Mouse (Mus musculus) heart, embryonic 13.5 days (tissue): ENCODE measurements around the gene Tspan2. TPM values are rescaled to one million over a fixed set of nuclear protein-coding genes. Genes with fewer than 3 reads are reported as not detected.

Experiments
- ATAC-seq: fragments of 200-750 bp; cut with Nextera tagmentation; 2 replicates; pipeline ENCODE4 v1.8.0; 2017; ENCODE audit warnings: moderate TSS enrichment; ENCODE audit not compliant: insufficient number of reproducible peaks, low FRiP score, low TSS enrichment; ENCODE audit errors: extremely low read depth
- H3K27ac ChIP-seq: fragments of 300-500 bp; sonication (generic); replicated peaks from 2 replicates; pipeline ENCODE4 v1.5.1; 2015; ENCODE audit warnings: moderate library complexity, mild to moderate bottlenecking, inconsistent platforms
- H3K27me3 ChIP-seq: fragments of 300-500 bp; sonication (generic); replicated peaks from 2 replicates; pipeline ENCODE4 v1.6.1; 2015; ENCODE audit warnings: mild to moderate bottlenecking, inconsistent platforms
- H3K36me3 ChIP-seq: fragments of 300-500 bp; sonication (generic); 2 replicates; pipeline ENCODE4 v1.6.1; 2015; ENCODE audit warnings: mild to moderate bottlenecking, inconsistent platforms
- H3K4me1 ChIP-seq: fragments of 300-500 bp; sonication (generic); 2 replicates; pipeline ENCODE4 v1.6.1; 2015; ENCODE audit warnings: inconsistent platforms
- H3K4me2 ChIP-seq: fragments of 300-500 bp; sonication (generic); 2 replicates; pipeline ENCODE4 v1.6.1; 2015; ENCODE audit warnings: inconsistent platforms, mild to moderate bottlenecking, moderate library complexity
- H3K4me3 ChIP-seq: fragments of 300-500 bp; sonication (generic); 2 replicates; pipeline ENCODE4 v1.5.1; 2015; ENCODE audit warnings: moderate library complexity, mild to moderate bottlenecking, inconsistent platforms
- H3K9ac ChIP-seq: fragments of 300-500 bp; sonication (generic); 2 replicates; pipeline ENCODE4 v1.6.1; 2015; ENCODE audit warnings: inconsistent platforms, mild to moderate bottlenecking, moderate library complexity
- H3K9me3 ChIP-seq: fragments of 300-500 bp; sonication (generic); 2 replicates; pipeline ENCODE4 v1.6.1; 2016; ENCODE audit warnings: inconsistent platforms
- WGBS: fragments of 180-500 bp; shearing (Covaris S2); methylation state at CpG from one replicate; pipeline ENCODE4 v1.1.7; 2015; ENCODE audit warnings: mixed read lengths; 5-methylcytosine and 5-hydroxymethylcytosine counted together
- polyA plus RNA-seq: library from polyadenylated mRNA; unstranded; fragments of >200 nt; fragmentation: Nextera tagmentation; extraction: Ambion mirVana; gene quantifications from 2 replicates; pipeline ENCODE4 v1.2.1, GENCODE M21; 2015

Tspan2 gene
- polyA plus RNA-seq, 1 experiment from 2014 or later: 25.0 TPM

GRCm38 (mm10) chr3:102748686-102749085, 14.4 kb downstream of the Tspan2 start:
- no peak overlapping the region for H3K27ac ChIP-seq
- 66% methylated on average over 5 of the region's 5 CpGs for WGBS
- no peak overlapping the region for H3K4me2 ChIP-seq
- peaks cover 44% of the 10 kb centered on the region for H3K36me3 ChIP-seq
- no peaks in the 10 kb centered on the region for H3K27me3 ChIP-seq
- H3K9ac ChIP-seq: no peak overlapping the region
- ATAC-seq: no peak
- no peak overlapping the region for H3K4me3 ChIP-seq
- peaks cover 34% of the 10 kb centered on the region for H3K4me1 ChIP-seq
- H3K9me3 ChIP-seq: no peaks in the 10 kb centered on the region

DNA sequence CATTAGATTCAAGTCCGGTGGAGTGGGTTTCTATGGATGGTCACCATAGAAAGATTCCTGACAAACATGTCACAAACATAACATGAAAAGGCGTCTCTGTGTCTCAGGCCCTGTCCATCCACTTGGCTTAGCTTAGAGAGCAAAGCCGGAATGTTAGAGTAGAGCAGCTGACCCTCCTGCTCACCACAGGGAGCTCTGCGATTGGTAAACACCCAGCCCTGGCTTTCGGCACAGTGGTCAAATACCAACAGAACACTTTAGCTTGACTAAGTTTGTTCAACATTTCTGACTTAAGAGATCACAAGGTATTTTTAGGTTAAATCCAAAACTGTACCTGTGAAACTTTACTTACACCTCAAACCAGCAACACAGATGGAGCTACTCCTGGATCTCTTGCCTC, 16.8 kb downstream of the Tspan2 start:
- H3K9me3 ChIP-seq: no peaks in the 10 kb centered on the region
- H3K36me3 ChIP-seq: peaks cover 50% of the 10 kb centered on the region
- H3K4me1 ChIP-seq: peaks cover 29% of the 10 kb centered on the region
- WGBS: 69% methylated on average over 5 of the region's 5 CpGs
- no peak overlapping the region for H3K27ac ChIP-seq
- ATAC-seq: no peak
- H3K27me3 ChIP-seq: no peaks in the 10 kb centered on the region
- H3K4me3 ChIP-seq: no peak overlapping the region
- H3K4me2 ChIP-seq: no peak overlapping the region
- H3K9ac ChIP-seq: no peak overlapping the region

GRCm38 (mm10) chr3:102751536-102751935, 17.2 kb downstream of the Tspan2 start:
- no peak overlapping the region for H3K9ac ChIP-seq
- peaks cover 31% of the 10 kb centered on the region for H3K4me1 ChIP-seq
- no peak for ATAC-seq
- no peak overlapping the region for H3K4me3 ChIP-seq
- peaks cover 47% of the 10 kb centered on the region for H3K36me3 ChIP-seq
- H3K9me3 ChIP-seq: no peaks in the 10 kb centered on the region
- no peak overlapping the region for H3K4me2 ChIP-seq
- H3K27ac ChIP-seq: no peak overlapping the region
- H3K27me3 ChIP-seq: no peaks in the 10 kb centered on the region
- WGBS: 81% methylated on average over 3 of the region's 3 CpGs

- Histone ChIP-seq H3K4me2 (no peak overlapping the region), H3K4me1 (peaks cover 36% of the 10 kb centered on the region), H3K9me3 (no peaks in the 10 kb centered on the region), H3K27ac (peak overlapping the region; percentile 24; the same call in 1 of the 2 replicates), H3K27me3 (no peaks in the 10 kb centered on the region), H3K36me3 (peaks cover 47% of the 10 kb centered on the region), H3K4me3 (no peak overlapping the region), H3K9ac (no peak overlapping the region)
- WGBS: 90% methylated on average over 4 of the region's 4 CpGs
- no peak for ATAC-seq
Observed at GRCm38 (mm10) chr3:102752053-102752452, 17.7 kb downstream of the Tspan2 start.

DNA sequence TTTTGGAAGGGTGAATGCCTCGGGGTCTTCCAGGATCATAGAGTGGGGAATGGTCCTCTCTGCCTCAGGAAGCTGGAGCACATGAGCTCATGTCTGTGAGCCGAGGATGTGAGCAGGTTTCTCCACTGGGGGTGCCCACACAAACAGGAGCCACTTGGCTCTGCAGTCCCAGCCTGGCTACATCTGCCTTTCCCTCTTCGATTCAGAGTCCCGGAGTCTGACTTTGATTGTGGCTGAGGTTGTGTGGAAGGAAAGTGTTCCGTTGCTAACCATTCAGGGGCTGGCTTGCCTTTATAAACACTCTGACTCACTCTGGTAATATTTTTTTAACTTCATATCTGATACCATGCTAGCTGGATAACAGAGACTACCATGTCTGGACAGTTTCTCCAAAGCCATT, 18.1 kb downstream of the Tspan2 start:
- WGBS: 45% methylated on average over 5 of the region's 5 CpGs
- Histone ChIP-seq H3K4me3 (no peak overlapping the region), H3K9ac (no peak overlapping the region), H3K4me1 (peaks cover 40% of the 10 kb centered on the region), H3K4me2 (no peak overlapping the region), H3K9me3 (no peaks in the 10 kb centered on the region), H3K27ac (peak overlapping the region; percentile 24; the same call in 1 of the 2 replicates), H3K36me3 (peaks cover 47% of the 10 kb centered on the region), H3K27me3 (no peaks in the 10 kb centered on the region)
- no peak for ATAC-seq

DNA sequence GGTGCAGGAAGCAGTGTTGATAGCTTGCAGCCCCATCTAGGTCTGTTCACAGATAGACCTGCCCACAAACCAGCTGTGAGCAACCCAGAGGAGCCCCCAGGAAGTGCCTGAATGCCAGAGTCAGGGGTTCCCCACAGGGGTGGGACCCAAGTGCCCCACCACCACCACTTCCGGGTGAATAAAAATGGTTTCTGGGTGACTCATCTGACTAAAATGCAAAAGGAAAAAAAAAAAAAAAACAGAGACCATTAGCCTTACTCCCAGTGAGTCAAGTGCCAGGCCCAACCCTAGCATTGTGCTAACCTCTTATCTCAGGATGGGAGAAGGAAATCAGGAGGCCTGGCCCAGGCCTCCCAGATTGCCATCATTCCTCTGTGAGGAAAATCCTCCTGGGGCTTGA, 21.5 kb downstream of the Tspan2 start:
- Histone ChIP-seq H3K36me3 (peaks cover 62% of the 10 kb centered on the region), H3K9me3 (no peaks in the 10 kb centered on the region), H3K4me2 (no peak overlapping the region), H3K27ac (peak overlapping the region; percentile 51), H3K27me3 (no peaks in the 10 kb centered on the region), H3K9ac (no peak overlapping the region), H3K4me3 (no peak overlapping the region), H3K4me1 (peaks cover 44% of the 10 kb centered on the region)
- no peak for ATAC-seq
- WGBS: 0% methylated on average over 1 of the region's 1 CpGs

GRCm38 (mm10) chr3:102757019-102757418, 22.7 kb downstream of the Tspan2 start:
- Histone ChIP-seq H3K36me3 (peaks cover 62% of the 10 kb centered on the region), H3K27me3 (no peaks in the 10 kb centered on the region)
- 41% methylated on average over 6 of the region's 6 CpGs for WGBS

DNA sequence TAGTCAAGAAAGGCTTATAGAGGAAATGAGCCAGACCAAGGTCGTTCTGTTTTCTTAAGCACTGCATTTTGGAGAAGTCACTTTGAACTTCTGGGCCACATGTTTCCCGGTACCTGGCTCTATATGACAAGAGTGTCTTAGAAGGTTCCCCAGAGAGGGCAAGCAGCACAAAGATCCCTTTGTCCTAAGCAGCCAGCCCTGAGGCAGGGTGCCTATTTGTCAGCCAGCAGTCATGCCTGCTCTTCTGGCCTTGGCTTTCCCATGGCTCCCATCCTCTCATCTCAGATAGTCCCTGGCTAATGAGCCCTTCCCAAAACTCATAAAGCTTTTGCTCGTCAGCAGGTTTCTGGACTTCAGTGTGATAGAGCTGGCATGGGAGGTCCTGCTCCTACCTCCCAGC, 25.9 kb downstream of the Tspan2 start:
- Histone ChIP-seq H3K27me3 (no peaks in the 10 kb centered on the region), H3K27ac (no peak overlapping the region), H3K4me3 (no peak overlapping the region), H3K9me3 (no peaks in the 10 kb centered on the region), H3K4me1 (peaks cover 47% of the 10 kb centered on the region), H3K36me3 (peaks cover 43% of the 10 kb centered on the region), H3K9ac (no peak overlapping the region), H3K4me2 (no peak overlapping the region)
- 77% methylated on average over 3 of the region's 3 CpGs for WGBS
- no peak for ATAC-seq

More at GRCm38 (mm10) chr3:102757019-102757418, 22.7 kb downstream of the Tspan2 start:
- no peak overlapping the region for H3K9ac ChIP-seq
- peak; percentile 46; the same call in 1 of the 2 replicates for ATAC-seq
- H3K4me3 ChIP-seq: no peak overlapping the region
- peaks cover 38% of the 10 kb centered on the region for H3K4me1 ChIP-seq
- no peak overlapping the region for H3K4me2 ChIP-seq
- no peaks in the 10 kb centered on the region for H3K9me3 ChIP-seq
- peak overlapping the region; percentile 51 for H3K27ac ChIP-seq

GRCm38 (mm10) chr3:102762388-102762787, 28.1 kb downstream of the Tspan2 start:
- Histone ChIP-seq H3K4me3 (no peak overlapping the region), H3K36me3 (peaks cover 64% of the 10 kb centered on the region), H3K27me3 (no peaks in the 10 kb centered on the region), H3K9me3 (no peaks in the 10 kb centered on the region), H3K9ac (no peak overlapping the region), H3K4me1 (peaks cover 26% of the 10 kb centered on the region), H3K4me2 (no peak overlapping the region), H3K27ac (no peak overlapping the region)
- no peak for ATAC-seq
- 51% methylated on average over 3 of the region's 3 CpGs for WGBS

GRCm38 (mm10) chr3:102763713-102764400, 29.5 kb downstream of the Tspan2 start:
- Histone ChIP-seq H3K9me3 (no peaks in the 10 kb centered on the region), H3K36me3 (peaks cover 73% of the 10 kb centered on the region), H3K4me1 (peaks cover 21% of the 10 kb centered on the region), H3K27me3 (no peaks in the 10 kb centered on the region), H3K9ac (no peak overlapping the region), H3K4me3 (no peak overlapping the region), H3K4me2 (no peak overlapping the region; the same call in 1 of the 2 replicates), H3K27ac (peak overlapping the region; percentile 69)
- WGBS: 20% methylated on average over 10 of the region's 10 CpGs
- no peak for ATAC-seq

DNA sequence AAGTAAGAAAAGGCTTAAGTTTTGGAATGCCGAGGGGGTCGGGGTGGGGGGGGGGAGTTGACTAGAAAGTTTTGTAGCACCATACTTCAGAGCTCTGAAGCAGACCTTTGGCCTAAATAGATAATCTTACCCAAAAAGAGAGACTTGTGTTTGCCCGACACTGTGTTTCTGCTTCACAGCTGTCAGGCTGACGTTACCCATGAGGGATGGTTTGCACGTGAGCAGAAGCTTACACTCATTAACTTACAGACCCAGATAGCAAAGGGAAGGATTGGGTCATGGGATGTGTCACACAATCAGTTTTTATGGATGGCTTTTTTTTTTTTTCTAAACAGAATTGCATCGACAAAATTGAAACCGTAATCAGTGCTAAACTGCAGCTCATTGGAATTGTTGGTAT, 30.5 kb downstream of the Tspan2 start:
- no peak for ATAC-seq

DNA sequence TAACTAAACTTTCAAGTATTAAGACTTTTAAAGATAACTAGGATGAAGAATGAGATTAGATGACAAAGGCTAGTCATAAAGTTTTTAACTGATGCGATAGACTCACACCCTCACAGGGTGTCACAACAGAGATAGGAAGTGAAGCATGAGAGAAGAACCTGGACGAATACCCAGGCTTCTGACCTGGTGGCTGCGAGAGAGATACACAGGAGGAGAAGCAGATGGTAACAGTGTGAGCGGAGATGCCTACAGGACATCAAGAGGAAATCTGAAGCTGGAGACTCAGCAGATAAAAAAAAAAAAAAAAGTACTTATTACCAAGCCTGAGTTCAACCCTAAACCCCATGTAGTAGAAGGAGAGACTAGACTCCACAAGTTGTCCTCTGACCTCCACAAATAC, 38.7 kb downstream of the Tspan2 start:
- Histone ChIP-seq H3K4me2 (no peak overlapping the region), H3K4me3 (no peak overlapping the region), H3K27me3 (no peaks in the 10 kb centered on the region), H3K27ac (no peak overlapping the region), H3K9ac (no peak overlapping the region), H3K4me1 (no peaks in the 10 kb centered on the region), H3K9me3 (no peaks in the 10 kb centered on the region), H3K36me3 (peaks cover 28% of the 10 kb centered on the region)
- no peak for ATAC-seq
- WGBS: 77% methylated on average over 4 of the region's 4 CpGs

More for the DNA sequence above, 30.5 kb downstream of the Tspan2 start:
- Histone ChIP-seq H3K27me3 (no peaks in the 10 kb centered on the region), H3K9me3 (no peaks in the 10 kb centered on the region), H3K27ac (no peak overlapping the region), H3K4me2 (no peak overlapping the region), H3K9ac (no peak overlapping the region), H3K4me1 (peaks cover 21% of the 10 kb centered on the region), H3K4me3 (no peak overlapping the region), H3K36me3 (peaks cover 69% of the 10 kb centered on the region)
- WGBS: 48% methylated on average over 7 of the region's 7 CpGs
